Mouse (Mus musculus) erythroblast, embryonic 14.5 days (primary cell): ENCODE measurements at regions not wholly inside any gene's neighbourhood (a gene's known extent, or its start where the extent isn't known, plus 50 kb on each side); places are given as distances from the start of the nearest gene placed in this dataset.

ENCODE experiments used
- GATA1 ChIP-seq: IDR thresholded peaks from 2 replicates; pipeline ENCODE4 v1.6.1; 2012; ENCODE audit warnings: low read length, inconsistent platforms, mixed read lengths
- TAL1 ChIP-seq: IDR thresholded peaks from 3 replicates; pipeline ENCODE4 v1.6.1; 2012; ENCODE audit warnings: low read length, inconsistent platforms, mixed read lengths

DNA sequence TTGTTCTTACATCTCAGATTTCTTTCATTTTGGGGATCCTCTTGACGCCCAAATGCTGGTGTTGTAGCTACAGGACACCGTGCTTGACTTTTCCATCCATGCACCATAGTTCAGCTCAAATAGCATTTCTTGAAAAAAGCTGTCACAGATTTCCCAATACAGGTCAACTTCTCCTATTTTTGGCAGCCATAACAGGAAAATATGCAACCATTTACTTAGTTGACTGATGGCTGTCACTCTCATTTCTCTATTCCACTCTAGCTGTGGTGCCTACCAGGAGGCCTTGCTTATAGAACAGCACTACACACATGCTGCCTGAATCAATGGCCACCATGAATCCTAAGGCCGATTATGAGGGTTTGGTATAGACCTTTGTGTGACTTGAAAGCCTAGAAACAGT lies 165.5 kb downstream of the Lmo4 start:
- TF ChIP-seq GATA1 (no peak), TAL1 (no peak)
